Mouse (Mus musculus) C2C12 (cell line): Measurements from ENCODE around the gene Dlx1.

Experiments
- CTCF ChIP-seq: IDR thresholded peaks from one replicate; pipeline ENCODE4 v1.5.1; 2011; ENCODE audit not compliant: control insufficient read depth, insufficient read depth, insufficient read length
- MAX ChIP-seq: IDR thresholded peaks from one replicate; pipeline ENCODE4 v1.6.1; 2011; ENCODE audit warnings: mild to moderate bottlenecking, control low read depth
- MYOG ChIP-seq: IDR thresholded peaks from one replicate; pipeline ENCODE4 v1.6.1; 2011; ENCODE audit not compliant: control insufficient read depth, insufficient read length; ENCODE audit errors: extremely low read depth

DNA sequence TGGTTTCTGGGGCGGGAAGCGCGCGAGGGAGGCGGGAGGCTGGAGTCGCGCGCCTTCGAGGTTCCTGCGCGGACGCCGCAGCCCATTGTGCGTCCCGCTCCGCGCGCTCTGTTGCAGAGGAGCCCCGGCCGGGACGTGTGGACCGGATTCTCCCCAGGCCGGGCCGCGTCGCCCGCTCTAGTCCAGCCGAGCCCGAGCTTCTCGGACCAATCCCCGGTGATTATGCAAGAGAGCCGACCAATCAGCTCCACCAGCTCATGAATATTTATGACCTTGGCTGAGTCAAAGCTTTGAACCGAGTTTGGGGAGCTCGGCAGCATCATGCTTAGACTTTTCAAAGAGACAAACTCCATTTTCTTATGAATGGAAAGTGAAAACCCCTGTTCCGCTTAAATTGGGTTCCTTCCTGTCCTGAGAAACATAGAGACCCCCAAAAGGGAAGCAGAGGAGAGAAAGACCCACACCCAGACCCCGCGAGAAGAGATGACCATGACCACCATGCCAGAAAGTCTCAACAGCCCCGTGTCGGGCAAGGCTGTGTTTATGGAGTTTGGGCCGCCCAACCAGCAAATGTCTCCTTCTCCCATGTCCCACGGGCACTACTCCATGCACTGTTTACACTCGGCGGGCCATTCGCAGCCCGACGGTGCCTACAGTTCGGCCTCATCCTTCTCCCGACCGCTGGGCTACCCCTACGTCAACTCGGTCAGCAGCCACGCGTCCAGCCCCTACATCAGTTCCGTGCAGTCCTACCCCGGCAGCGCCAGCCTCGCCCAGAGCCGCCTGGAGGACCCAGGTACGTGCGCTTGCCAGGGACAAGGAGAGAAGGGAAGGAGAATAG, 1.8 kb downstream of the Dlx1 start:
- peak; percentile 32 for TF ChIP-seq MAX
- no peak for TF ChIP-seq CTCF
- no peak for TF ChIP-seq MYOG
